Mouse (Mus musculus): ENCODE data around the gene Marveld2.

Marveld2 gene

GRCm38 (mm10) chr13:100597284-100597683 lies 19.5 kb downstream of the Marveld2 start:
- no peak for DNase-seq

- DNase-seq = no peak
Measured at GRCm38 (mm10) chr13:100595552-100595885, 21.3 kb downstream of the Marveld2 start.

- DNase-seq = peak; percentile 14
Measured at GRCm38 (mm10) chr13:100594838-100595551, 21.8 kb downstream of the Marveld2 start.

- DNase-seq = peak; percentile 59
Measured at GRCm38 (mm10) chr13:100594041-100594792, 22.6 kb downstream of the Marveld2 start.

- no peak for DNase-seq
Measured at GRCm38 (mm10) chr13:100588646-100589045, 28.1 kb downstream of the Marveld2 start.

GRCm38 (mm10) chr13:100582144-100582543 lies 34.6 kb downstream of the Marveld2 start:
- no peak for DNase-seq

GRCm38 (mm10) chr13:100581701-100582100 lies 35.1 kb downstream of the Marveld2 start:
- peak; percentile 59 for DNase-seq

GRCm38 (mm10) chr13:100579951-100580350 lies 36.8 kb downstream of the Marveld2 start:
- DNase-seq = peak; percentile 34

GRCm38 (mm10) chr13:100579220-100579619 lies 37.6 kb downstream of the Marveld2 start:
- DNase-seq = no peak

- no peak for DNase-seq
Measured at GRCm38 (mm10) chr13:100575950-100576349, 40.8 kb downstream of the Marveld2 start.

GRCm38 (mm10) chr13:100570713-100571112 lies 46.1 kb downstream of the Marveld2 start:
- DNase-seq = no peak

GRCm38 (mm10) chr13:100568359-100568758 lies 48.4 kb downstream of the Marveld2 start:
- no peak for DNase-seq

- no peak for DNase-seq
Measured at GRCm38 (mm10) chr13:100559449-100559848, 57.3 kb downstream of the Marveld2 start.

GRCm38 (mm10) chr13:100557011-100557410 lies 59.8 kb downstream of the Marveld2 start:
- no peak for DNase-seq

- DNase-seq = no peak
Measured at GRCm38 (mm10) chr13:100553042-100553437, 63.7 kb downstream of the Marveld2 start.

- peak; percentile 80 for DNase-seq
Measured at GRCm38 (mm10) chr13:100552369-100553041, 64.3 kb downstream of the Marveld2 start, which contains the start of gene Ocln. Gene Ocln (minus strand): TSS chr13:100552718.

- peak; percentile 20 for DNase-seq
Measured at GRCm38 (mm10) chr13:100552009-100552368, 64.8 kb downstream of the Marveld2 start.

GRCm38 (mm10) chr13:100551371-100552008 lies 65.3 kb downstream of the Marveld2 start:
- peak; percentile 57 for DNase-seq

- DNase-seq = no peak
Measured at GRCm38 (mm10) chr13:100547269-100547668, 69.5 kb downstream of the Marveld2 start.
